Mouse (Mus musculus) frontal cortex, postnatal 10 days (tissue): ENCODE results near the gene Zfp622.
"Not testable (repeated sequence)": the region's sequence is repeated elsewhere in the genome, so short reads cannot be mapped to it uniquely, and the experiment has no call there.

Experiments used
- DNase-seq, 2 experiments: peaks; one replicate each; pipeline ENCODE4 v3.0.0; 2022; ENCODE audit warnings: low spot score in 2 of 2, mixed read lengths in 1 of 2

Zfp622 gene

GRCm38 (mm10) chr15:25971596-25971995 lies 12.6 kb upstream of the Zfp622 start:
- no peak for DNase-seq

- DNase-seq, result no peak
Measured at GRCm38 (mm10) chr15:25972758-25973157, 11.4 kb upstream of the Zfp622 start.

- DNase-seq, result no peak
Measured at GRCm38 (mm10) chr15:25974352-25974751, 9.8 kb upstream of the Zfp622 start.

- DNase-seq, result no peak
Measured at GRCm38 (mm10) chr15:25975810-25976209, 8.4 kb upstream of the Zfp622 start.

- not testable (repeated sequence) for DNase-seq
Measured at GRCm38 (mm10) chr15:25983614-25984013, 552 bp upstream of the Zfp622 start.

- DNase-seq, result no peak
Measured at GRCm38 (mm10) chr15:25984734-25985492, 747 bp downstream of the Zfp622 start.

- DNase-seq, result peak in 1 of 2 experiments; percentile 33
Measured at GRCm38 (mm10) chr15:25992992-25993727, 9.0 kb downstream of the Zfp622 start.

GRCm38 (mm10) chr15:25995521-25995920 lies 11.4 kb downstream of the Zfp622 start:
- no peak for DNase-seq

- DNase-seq, result not testable (repeated sequence)
Measured at GRCm38 (mm10) chr15:25999545-25999944, 15.4 kb downstream of the Zfp622 start.

- DNase-seq, result no peak
Measured at GRCm38 (mm10) chr15:26008621-26009020, 24.5 kb downstream of the Zfp622 start.

GRCm38 (mm10) chr15:26012891-26013290 lies 28.7 kb downstream of the Zfp622 start:
- no peak for DNase-seq

GRCm38 (mm10) chr15:26015979-26016665 lies 32.0 kb downstream of the Zfp622 start:
- DNase-seq, result no peak

GRCm38 (mm10) chr15:26021721-26022120 lies 37.6 kb downstream of the Zfp622 start:
- DNase-seq, result no peak

GRCm38 (mm10) chr15:26022636-26023035 lies 38.5 kb downstream of the Zfp622 start:
- no peak for DNase-seq

GRCm38 (mm10) chr15:26031692-26032091 lies 47.5 kb downstream of the Zfp622 start:
- no peak for DNase-seq

- no peak for DNase-seq
Measured at GRCm38 (mm10) chr15:26040567-26040966, 56.4 kb downstream of the Zfp622 start.

- no peak for DNase-seq
Measured at GRCm38 (mm10) chr15:26041196-26041947, 57.2 kb downstream of the Zfp622 start.
